Mouse (Mus musculus) mouse trophoblast stem cell (cell line): ENCODE results near the gene Ciz1.

ENCODE experiments used
- in situ Hi-C, 2 experiments: fragments of 300-500 bp; cut with MseI, MboI; formaldehyde crosslinking; loops; 2 replicates in 1 of 2; 3 replicates in 1 of 2; pipeline ENCODE4 v1.15.1; 2025

Ciz1 gene

GRCm38 (mm10) chr2:32376963-32377362 is 24.8 kb downstream of the Ciz1 start:
- in situ Hi-C loops: no loop called here

DNA sequence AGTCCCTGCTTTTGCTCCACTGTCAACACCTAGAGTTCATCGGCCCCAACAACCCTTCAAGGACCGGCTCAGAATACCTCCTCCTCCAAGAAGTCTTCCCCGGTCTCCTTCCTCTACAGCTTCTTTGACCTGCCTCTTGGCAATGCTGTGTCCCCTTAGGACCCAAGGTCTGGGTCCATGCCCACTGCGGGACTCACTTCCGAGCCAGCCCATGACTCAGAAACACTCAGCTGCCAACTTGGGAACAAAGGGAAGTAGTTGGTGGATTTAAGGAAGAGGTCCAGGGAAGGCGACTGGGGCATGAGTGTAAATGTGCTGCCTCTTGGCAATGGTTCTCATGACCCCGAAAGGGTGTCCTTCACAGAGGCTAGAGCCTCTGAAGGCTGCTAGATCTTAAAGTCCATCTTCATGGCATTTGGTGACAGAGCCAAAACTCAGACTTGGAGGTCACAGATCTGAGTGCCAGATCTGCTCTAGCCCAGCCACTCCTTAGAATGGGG is 27.9 kb downstream of the Ciz1 start:
- in situ Hi-C loops: no loop called here

- in situ Hi-C loops: no loop called here
These were observed 29.1 kb downstream of the Ciz1 start for GRCm38 (mm10) chr2:32381141-32381774.

DNA sequence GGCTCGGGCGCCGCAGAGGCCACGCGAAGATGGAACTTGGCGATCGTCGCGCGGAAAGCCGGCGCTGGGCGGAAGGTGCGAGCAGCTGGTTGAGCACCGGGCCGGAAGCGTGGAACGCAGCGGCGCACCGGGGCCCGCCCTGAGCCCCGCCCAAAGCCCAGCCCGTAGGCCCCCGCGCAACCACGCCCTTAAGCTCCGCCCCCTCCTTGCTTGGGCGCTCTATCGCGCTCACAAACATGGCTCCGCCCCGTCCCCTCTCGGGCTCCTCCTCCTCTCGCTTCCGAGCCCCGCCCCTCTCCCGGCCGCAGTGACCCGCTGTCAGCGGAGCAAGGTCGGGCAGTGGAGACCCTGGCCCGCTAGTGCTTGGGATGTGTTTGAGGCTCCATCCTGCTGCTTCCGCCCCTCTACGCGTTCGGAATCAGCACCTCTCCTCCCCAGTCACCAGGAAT is 29.7 kb downstream of the Ciz1 start, which contains the start of gene 1110008P14Rik:
1110008P14Rik (minus strand) TSS at position 164 of the 449 bp plus-strand sequence.
- in situ Hi-C loops: no loop called here

GRCm38 (mm10) chr2:32382689-32383088 is 30.6 kb downstream of the Ciz1 start:
- in situ Hi-C loops: no loop called here

- in situ Hi-C loops: no loop called here
These were observed 35.8 kb downstream of the Ciz1 start, which contains the start of gene Lcn2 for GRCm38 (mm10) chr2:32387706-32388490. Lcn2 (minus strand) TSS chr2:32388252.

GRCm38 (mm10) chr2:32389157-32389556 is 37.0 kb downstream of the Ciz1 start:
- in situ Hi-C loops: no loop called here

GRCm38 (mm10) chr2:32390871-32391270 is 38.7 kb downstream of the Ciz1 start:
- in situ Hi-C loops: no loop called here

DNA sequence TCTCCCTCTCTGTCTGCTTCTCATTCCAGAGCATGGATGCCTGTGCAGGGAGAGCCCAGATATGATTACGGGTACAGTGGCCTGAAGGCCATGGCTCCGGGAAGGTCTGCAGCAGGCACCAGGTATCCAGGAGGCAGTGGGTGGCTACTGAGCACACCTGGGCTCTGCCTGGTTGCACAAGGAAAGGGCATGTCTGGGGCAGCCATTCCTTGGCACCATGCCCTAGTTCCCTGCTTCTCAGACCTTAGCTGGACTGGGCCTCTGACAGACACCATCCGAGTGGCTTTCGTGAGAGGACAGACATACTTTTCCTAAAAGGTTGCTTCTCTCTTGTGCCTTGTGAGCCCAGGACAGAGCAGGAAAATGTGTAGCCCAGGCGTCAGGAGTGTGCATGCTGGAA is 39.9 kb downstream of the Ciz1 start:
- in situ Hi-C loops: no loop called here

- in situ Hi-C loops: no loop called here
These were observed 42.8 kb downstream of the Ciz1 start for GRCm38 (mm10) chr2:32394973-32395372.

- in situ Hi-C loops: no loop called here
These were observed 43.4 kb downstream of the Ciz1 start, which contains the start of gene Ptges2 for GRCm38 (mm10) chr2:32395484-32395945. Ptges2 (plus strand) TSS chr2:32395896.

DNA sequence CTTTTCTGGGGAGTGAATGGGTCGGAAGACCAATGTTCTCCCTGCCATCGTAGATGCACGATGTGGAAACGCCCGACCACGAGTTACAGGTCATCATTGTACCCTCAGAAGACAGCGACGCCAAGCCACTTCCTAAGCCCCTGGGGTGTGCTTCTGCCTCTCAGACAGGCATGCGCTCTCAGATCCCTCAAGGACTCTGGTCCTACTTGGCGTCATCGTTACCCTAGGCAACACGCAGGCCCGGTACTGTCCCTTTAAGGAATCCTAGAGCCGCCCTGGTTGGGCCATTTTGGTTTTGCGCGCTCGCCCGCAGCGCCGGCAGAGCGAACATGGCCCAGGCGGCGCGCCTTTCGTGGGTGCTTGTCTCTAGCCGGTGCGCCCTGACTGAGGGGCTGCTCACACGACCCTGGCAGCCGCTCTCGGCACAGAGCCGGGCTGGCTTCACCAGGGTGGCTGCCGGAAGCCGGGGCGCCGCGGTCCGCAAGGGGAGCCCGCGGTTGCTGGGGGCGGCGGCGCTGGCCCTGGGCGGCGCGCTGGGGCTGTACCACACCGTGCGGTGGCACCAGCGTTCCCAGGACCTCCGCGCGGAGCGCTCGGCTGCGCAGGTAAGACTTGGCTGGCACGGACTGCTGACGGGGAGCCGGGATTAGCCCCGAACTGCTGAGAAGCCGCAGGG is 44.0 kb downstream of the Ciz1 start:
- in situ Hi-C loops: no loop called here

DNA sequence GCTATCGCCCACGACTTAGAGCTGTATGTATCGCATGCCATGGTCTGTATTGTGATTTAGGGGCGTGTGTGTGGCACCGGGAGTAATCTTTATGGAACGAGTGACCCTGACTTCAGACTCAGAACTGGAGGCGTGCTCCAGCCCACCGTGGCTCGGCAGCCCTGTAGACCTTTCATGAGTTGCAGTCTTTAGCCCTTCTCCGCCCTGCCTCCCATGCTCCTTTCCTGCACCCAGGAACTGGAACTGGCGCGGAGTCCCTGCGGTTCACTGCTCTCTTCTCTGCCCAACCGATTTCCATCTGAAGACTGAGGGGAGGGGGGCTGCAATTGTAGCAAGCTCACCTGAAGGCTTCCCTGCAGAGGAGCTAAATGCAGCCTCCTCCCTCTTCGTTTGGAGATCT is 44.6 kb downstream of the Ciz1 start:
- in situ Hi-C loops: no loop called here

- in situ Hi-C loops: loop anchor here (5.0 kb wide), 1 partner anchor 83 kb away; no protein-coding TSS in a partner anchor
These were observed 52.5 kb downstream of the Ciz1 start for GRCm38 (mm10) chr2:32404663-32405062.

GRCm38 (mm10) chr2:32407144-32407824 is 55.2 kb downstream of the Ciz1 start:
- in situ Hi-C loops: no loop called here

GRCm38 (mm10) chr2:32408429-32409424 is 56.6 kb downstream of the Ciz1 start:
- in situ Hi-C loops: no loop called here

DNA sequence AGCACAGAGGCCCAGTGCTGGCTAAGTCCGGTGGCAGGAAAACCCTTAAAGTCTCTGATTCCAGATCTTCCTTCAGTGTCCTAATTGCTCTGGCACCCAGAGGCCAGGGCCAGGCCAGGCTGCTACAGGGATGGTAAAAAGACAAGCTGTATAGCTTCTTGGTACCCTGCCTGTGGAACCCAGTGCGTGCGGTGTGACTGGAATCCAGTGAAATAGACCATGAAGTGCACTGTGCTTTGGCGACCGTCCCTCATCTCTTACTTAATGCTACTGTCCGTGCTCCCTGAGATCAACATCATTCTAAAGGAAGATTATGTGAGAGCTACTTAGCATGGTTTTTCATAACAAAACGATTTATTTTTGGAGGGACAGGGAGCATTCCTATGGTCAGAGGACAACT is 59.3 kb downstream of the Ciz1 start:
- in situ Hi-C loops: no loop called here

- in situ Hi-C loops: no loop called here
These were observed 60.8 kb downstream of the Ciz1 start for GRCm38 (mm10) chr2:32412742-32413531.

DNA sequence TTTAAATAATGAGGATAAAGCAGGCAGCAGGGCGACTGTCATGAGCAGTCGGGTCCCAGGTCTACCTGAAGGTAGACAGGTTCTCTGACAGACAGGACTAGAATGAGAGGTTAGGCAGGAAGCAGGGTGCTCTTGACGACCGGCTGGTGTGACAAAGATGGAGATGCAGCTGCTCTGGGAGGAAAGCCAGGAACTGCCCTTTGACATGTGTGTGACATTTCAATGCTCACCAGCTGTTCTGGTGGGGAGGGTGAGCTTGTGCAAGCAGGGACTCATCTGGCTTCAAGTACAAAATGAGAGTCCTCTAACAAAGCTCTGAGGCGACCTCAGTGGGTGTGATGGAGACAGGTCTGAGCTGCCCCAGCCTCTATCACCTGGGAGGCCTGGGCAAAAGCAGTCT is 61.8 kb downstream of the Ciz1 start:
- in situ Hi-C loops: no loop called here
